Mouse (Mus musculus) left cerebral cortex, adult 9 months (tissue): ENCODE data around the gene Prdx1.
"Not testable (repeated sequence)": the region's sequence is repeated elsewhere in the genome, so short reads cannot be mapped to it uniquely, and the experiment has no call there.

ENCODE experiments used
- DNase-seq, 2 experiments: peaks; one replicate each; pipeline ENCODE4 v3.0.0; 2022; ENCODE audit warnings: low spot score in 2 of 2

The Prdx1 gene

GRCm38 (mm10) chr4:116685402-116686061 lies at the start of gene Prdx1:
Gene Prdx1, plus strand, starts transcription at chr4:116685544.
- peak; percentile 76 to 92 for DNase-seq

GRCm38 (mm10) chr4:116638821-116639220 lies 46.5 kb upstream of the Prdx1 start:
- DNase-seq = no peak

GRCm38 (mm10) chr4:116642071-116642470 lies 43.3 kb upstream of the Prdx1 start:
- DNase-seq = no peak

GRCm38 (mm10) chr4:116644326-116644725 lies 41.0 kb upstream of the Prdx1 start:
- no peak for DNase-seq

GRCm38 (mm10) chr4:116645624-116646023 lies 39.7 kb upstream of the Prdx1 start:
- DNase-seq = no peak

GRCm38 (mm10) chr4:116649411-116649810 lies 35.9 kb upstream of the Prdx1 start:
- no peak for DNase-seq

- no peak for DNase-seq
Measured at GRCm38 (mm10) chr4:116650365-116650764, 35.0 kb upstream of the Prdx1 start.

GRCm38 (mm10) chr4:116650924-116651796 lies 34.2 kb upstream of the Prdx1 start, which contains the start of gene Akr1a1:
Gene Akr1a1, minus strand, starts transcription at chr4:116651680.
- DNase-seq = peak; percentile 77 to 94

- no peak for DNase-seq
Measured at GRCm38 (mm10) chr4:116651797-116652135, 33.6 kb upstream of the Prdx1 start.

GRCm38 (mm10) chr4:116653228-116653627 lies 32.1 kb upstream of the Prdx1 start:
- DNase-seq = no peak

- no peak for DNase-seq
Measured at GRCm38 (mm10) chr4:116655100-116655499, 30.2 kb upstream of the Prdx1 start.

GRCm38 (mm10) chr4:116655658-116656057 lies 29.7 kb upstream of the Prdx1 start:
- DNase-seq = no peak

GRCm38 (mm10) chr4:116657971-116658370 lies 27.4 kb upstream of the Prdx1 start:
- DNase-seq = no peak

GRCm38 (mm10) chr4:116659474-116659873 lies 25.9 kb upstream of the Prdx1 start:
- no peak for DNase-seq

GRCm38 (mm10) chr4:116659916-116660315 lies 25.4 kb upstream of the Prdx1 start:
- not testable (repeated sequence) for DNase-seq

GRCm38 (mm10) chr4:116660829-116661228 lies 24.5 kb upstream of the Prdx1 start:
- no peak for DNase-seq

GRCm38 (mm10) chr4:116661998-116662397 lies 23.3 kb upstream of the Prdx1 start:
- DNase-seq = no peak

- DNase-seq = no peak
Measured at GRCm38 (mm10) chr4:116666625-116667024, 18.7 kb upstream of the Prdx1 start.

- DNase-seq = no peak
Measured at GRCm38 (mm10) chr4:116668145-116668544, 17.2 kb upstream of the Prdx1 start.

- no peak for DNase-seq
Measured at GRCm38 (mm10) chr4:116669291-116669690, 16.1 kb upstream of the Prdx1 start.

- no peak for DNase-seq
Measured at GRCm38 (mm10) chr4:116672785-116673184, 12.6 kb upstream of the Prdx1 start.

- not testable (repeated sequence) for DNase-seq
Measured at GRCm38 (mm10) chr4:116674761-116675160, 10.6 kb upstream of the Prdx1 start.

GRCm38 (mm10) chr4:116676027-116676426 lies 9.3 kb upstream of the Prdx1 start:
- DNase-seq = no peak
